Mouse (Mus musculus): ENCODE measurements around the gene Lce6a. TPM values are rescaled to one million over a fixed set of nuclear protein-coding genes. Genes with fewer than 3 reads are reported as not detected.

The Lce6a gene
- not detected in 2 replicates for polyA plus RNA-seq (2015; fragmentation: Nextera tagmentation; extraction: Ambion mirVana)

DNA sequence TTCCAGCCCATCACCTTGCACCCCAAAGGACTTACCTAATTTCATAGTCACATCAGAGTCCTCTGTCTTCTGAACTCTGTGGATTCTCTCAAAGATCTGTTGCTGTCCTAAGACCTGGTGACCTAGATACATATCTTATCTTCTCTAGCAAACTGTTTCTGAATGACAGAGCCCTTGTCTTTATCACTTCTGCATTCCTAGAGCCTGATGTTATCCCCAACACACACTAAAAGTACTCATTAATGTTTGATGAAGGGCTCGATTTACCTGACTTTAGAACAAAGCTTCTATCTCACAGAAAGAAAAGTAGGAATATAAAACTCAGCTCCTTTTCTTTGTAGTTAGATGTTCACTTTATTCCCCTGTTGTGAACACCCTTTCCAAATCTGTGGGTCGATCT lies at the start of gene Lce6a:
TSS of gene Lce6a (minus strand) at position 101 of the 400 bp plus-strand sequence.
- ATAC-seq = no peak
- H3K27me3 ChIP-seq = no peaks in the 10 kb centered on the region
- H3K9ac ChIP-seq (replicated peaks) = no peak within 1 kb of the TSS
- no peak within 1 kb of the TSS for H3K27ac ChIP-seq
- H3K9me3 ChIP-seq = no peaks in the 10 kb centered on the region
- no peaks in the 10 kb centered on the region for H3K4me1 ChIP-seq (replicated peaks)
- no peak within 1 kb of the TSS for H3K4me3 ChIP-seq (replicated peaks)
- WGBS = 82% methylated on average over 2 of the region's 2 CpGs
- no peaks in the 10 kb centered on the region for H3K36me3 ChIP-seq
- H3K4me2 ChIP-seq (replicated peaks) = no peak within 1 kb of the TSS

DNA sequence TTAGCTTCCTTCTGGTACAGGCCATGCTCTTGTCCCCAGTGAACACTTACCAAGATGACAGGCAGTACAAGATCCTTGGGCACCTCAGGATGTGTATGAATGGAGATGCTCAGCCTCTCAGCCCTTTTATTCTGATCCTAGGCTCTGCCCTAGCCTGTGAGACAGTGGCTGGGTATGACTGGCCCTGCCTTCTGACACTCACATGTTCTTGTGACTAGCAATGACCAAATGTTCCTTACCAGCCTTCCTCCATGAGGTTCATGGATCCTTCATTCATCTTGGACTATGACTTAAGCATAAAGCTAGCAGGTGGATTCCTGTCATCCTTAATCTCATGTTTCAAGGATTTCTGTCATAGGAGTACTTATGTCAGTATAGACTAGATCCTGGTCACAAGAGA lies 48.8 kb upstream of the Lce6a start, which contains the start of gene Lce1a2:
TSS of gene Lce1a2 (minus strand) at position 101 of the 400 bp plus-strand sequence.
- no peaks in the 10 kb centered on the region for H3K36me3 ChIP-seq
- H3K27me3 ChIP-seq = no peaks in the 10 kb centered on the region
- no peak for ATAC-seq
- no peaks in the 10 kb centered on the region for H3K4me1 ChIP-seq (replicated peaks)
- H3K27ac ChIP-seq = no peak within 1 kb of the TSS
- no peak within 1 kb of the TSS for H3K9ac ChIP-seq (replicated peaks)
- no peaks in the 10 kb centered on the region for H3K9me3 ChIP-seq
- no peak within 1 kb of the TSS for H3K4me2 ChIP-seq (replicated peaks)
- no peak within 1 kb of the TSS for H3K4me3 ChIP-seq (replicated peaks)

DNA sequence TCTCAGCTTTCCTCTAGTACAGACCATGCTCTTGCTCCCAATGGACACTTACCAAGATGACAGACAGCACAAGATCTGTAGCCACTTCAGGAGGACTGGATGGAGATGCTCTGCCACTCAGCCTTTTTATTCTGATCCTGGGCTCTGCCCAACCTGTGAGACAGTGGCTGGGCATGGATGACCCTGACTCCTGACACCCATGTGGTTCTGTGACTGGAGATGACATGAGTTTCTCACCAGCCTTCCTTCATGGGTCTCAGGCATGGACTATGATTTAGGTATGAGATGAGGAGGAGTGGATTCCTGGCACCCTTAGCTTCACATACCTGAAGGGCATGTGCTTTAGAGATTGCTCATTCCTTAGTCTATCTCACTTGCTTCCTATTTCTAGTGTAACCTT lies 35.4 kb upstream of the Lce6a start, which contains the start of gene Lce1b:
TSS of gene Lce1b (minus strand) at position 101 of the 400 bp plus-strand sequence.
- Histone ChIP-seq H3K4me1 (replicated peaks) (no peaks in the 10 kb centered on the region), H3K36me3 (no peaks in the 10 kb centered on the region), H3K4me3 (replicated peaks) (no peak within 1 kb of the TSS), H3K9ac (replicated peaks) (no peak within 1 kb of the TSS), H3K27ac (no peak within 1 kb of the TSS), H3K27me3 (no peaks in the 10 kb centered on the region), H3K9me3 (no peaks in the 10 kb centered on the region), H3K4me2 (replicated peaks) (no peak within 1 kb of the TSS)
- no peak for ATAC-seq

DNA sequence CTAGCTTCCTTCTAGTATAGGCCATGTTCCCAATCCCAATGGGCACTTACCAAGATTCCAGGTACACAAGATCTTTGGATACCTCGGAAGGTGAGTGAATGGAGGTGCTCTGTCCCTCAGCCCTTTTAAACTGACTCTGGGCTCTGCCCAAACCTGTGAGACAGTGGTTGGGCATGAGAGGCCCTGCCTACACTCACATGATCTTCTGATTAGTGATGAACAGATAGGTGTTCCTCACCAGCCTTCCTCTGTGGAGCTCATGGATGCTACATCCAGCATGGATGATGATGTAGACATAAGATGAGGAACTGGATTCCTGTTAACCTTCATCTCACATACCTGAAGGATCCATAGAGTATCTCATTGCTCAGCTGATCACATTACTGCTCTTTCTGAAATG lies 26.7 kb upstream of the Lce6a start, which contains the start of gene Lce1a1:
TSS of gene Lce1a1 (minus strand) at position 101 of the 400 bp plus-strand sequence.
- Histone ChIP-seq H3K27me3 (no peaks in the 10 kb centered on the region), H3K4me3 (replicated peaks) (no peak within 1 kb of the TSS), H3K9ac (replicated peaks) (no peak within 1 kb of the TSS), H3K36me3 (no peaks in the 10 kb centered on the region), H3K9me3 (no peaks in the 10 kb centered on the region), H3K4me1 (replicated peaks) (no peaks in the 10 kb centered on the region), H3K4me2 (replicated peaks) (no peak within 1 kb of the TSS), H3K27ac (no peak within 1 kb of the TSS)
- 92% methylated on average over 1 of the region's 1 CpGs for WGBS
- no peak for ATAC-seq

DNA sequence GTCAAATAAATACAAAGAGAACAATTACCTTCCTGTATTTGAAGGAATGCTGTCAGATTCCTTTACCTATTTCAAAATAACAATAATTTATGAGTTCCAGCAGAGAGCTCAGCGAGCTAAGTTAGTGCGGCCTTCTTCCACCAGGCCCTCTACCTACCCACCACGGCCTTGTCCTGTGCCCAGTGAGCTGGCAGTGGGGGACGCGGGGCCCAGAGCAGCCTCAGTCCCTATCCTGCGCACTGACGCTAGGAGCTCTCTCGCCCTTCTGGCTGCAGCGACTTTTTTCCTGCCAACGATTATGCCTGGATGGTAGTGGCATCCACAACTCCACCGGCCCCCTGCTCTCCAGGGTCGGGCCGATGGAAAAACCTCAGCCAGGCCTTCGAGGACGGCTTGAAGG lies 18.4 kb upstream of the Lce6a start:
- 93% methylated on average over 15 of the region's 15 CpGs for WGBS
- Histone ChIP-seq H3K4me3 (replicated peaks) (no peak overlapping the region), H3K27me3 (no peaks in the 10 kb centered on the region), H3K27ac (no peak overlapping the region), H3K9me3 (no peaks in the 10 kb centered on the region), H3K9ac (replicated peaks) (no peak overlapping the region), H3K4me1 (replicated peaks) (no peaks in the 10 kb centered on the region), H3K36me3 (no peaks in the 10 kb centered on the region), H3K4me2 (replicated peaks) (no peak overlapping the region)
- no peak for ATAC-seq

DNA sequence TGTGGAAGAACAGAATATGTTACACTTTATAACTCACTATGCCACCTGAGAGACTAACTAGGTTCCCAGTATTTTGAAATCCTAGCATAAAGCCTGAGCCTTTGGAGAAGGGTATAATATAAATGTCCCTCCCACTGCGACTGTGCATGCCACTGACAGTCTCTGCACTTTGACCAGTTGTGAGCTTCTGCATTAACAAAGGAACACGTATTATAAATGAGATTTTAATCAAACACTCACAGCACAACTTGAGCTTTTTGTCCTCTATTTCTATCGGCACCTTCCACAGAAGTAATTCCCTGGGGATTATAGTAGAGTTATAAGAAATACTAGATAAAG lies 17.2 kb upstream of the Lce6a start:
- H3K4me2 ChIP-seq (replicated peaks) = no peak overlapping the region
- no peaks in the 10 kb centered on the region for H3K27me3 ChIP-seq
- WGBS = 82% methylated on average over 3 of the region's 3 CpGs
- no peak overlapping the region for H3K27ac ChIP-seq
- no peaks in the 10 kb centered on the region for H3K4me1 ChIP-seq (replicated peaks)
- no peaks in the 10 kb centered on the region for H3K9me3 ChIP-seq
- no peak overlapping the region for H3K9ac ChIP-seq (replicated peaks)
- no peaks in the 10 kb centered on the region for H3K36me3 ChIP-seq
- H3K4me3 ChIP-seq (replicated peaks) = no peak overlapping the region
- no peak for ATAC-seq

DNA sequence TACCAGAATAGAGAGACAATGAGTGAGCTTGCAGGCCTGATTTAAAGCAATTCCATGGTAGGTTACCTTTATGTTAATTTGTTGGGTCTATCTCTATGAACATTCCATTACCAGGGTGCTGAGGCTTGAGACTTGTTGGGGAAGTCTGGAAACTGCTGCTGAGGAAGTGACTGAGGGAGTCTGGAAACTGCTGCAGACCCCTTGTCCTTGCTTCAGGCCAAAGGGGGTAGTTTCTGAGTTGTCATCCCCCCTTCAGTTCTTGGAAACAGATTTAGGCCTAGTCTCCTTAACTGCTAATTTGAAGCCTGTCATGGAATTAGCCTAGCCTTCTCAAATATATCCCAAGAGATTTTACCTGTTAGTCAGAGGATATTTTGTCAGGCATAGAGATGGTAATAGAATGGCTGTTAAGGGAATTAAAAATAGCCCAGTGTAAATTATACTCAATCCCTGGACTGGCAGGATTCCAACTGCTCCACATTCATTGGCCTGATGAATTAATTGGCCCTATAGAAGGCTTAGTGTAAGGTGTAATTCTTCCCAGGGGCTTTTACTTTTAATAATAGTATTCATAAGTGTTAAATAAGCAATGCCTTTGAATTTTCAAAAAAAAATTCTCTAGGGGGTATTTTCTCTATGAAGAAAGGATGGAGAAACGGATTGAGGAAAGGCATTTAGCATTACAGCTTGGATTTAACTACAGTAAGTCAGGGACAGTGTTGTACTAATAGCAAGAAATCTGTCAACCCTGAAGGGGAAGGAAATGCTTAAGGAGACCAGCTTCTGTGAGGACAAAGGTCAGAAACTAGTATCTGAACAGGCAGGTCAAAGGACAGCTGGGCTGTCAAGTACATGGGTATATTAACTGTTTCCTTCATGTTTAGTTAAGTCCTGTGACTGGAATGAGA lies 16.5 kb upstream of the Lce6a start:
- H3K9ac ChIP-seq (replicated peaks) = no peak overlapping the region
- no peak overlapping the region for H3K27ac ChIP-seq
- ATAC-seq = peak; percentile 79
- H3K4me2 ChIP-seq (replicated peaks) = no peak overlapping the region
- H3K4me1 ChIP-seq (replicated peaks) = no peaks in the 10 kb centered on the region
- no peaks in the 10 kb centered on the region for H3K27me3 ChIP-seq
- no peaks in the 10 kb centered on the region for H3K36me3 ChIP-seq
- no peak overlapping the region for H3K4me3 ChIP-seq (replicated peaks)
- WGBS = 16% methylated on average over 1 of the region's 1 CpGs
- H3K9me3 ChIP-seq = no peaks in the 10 kb centered on the region

DNA sequence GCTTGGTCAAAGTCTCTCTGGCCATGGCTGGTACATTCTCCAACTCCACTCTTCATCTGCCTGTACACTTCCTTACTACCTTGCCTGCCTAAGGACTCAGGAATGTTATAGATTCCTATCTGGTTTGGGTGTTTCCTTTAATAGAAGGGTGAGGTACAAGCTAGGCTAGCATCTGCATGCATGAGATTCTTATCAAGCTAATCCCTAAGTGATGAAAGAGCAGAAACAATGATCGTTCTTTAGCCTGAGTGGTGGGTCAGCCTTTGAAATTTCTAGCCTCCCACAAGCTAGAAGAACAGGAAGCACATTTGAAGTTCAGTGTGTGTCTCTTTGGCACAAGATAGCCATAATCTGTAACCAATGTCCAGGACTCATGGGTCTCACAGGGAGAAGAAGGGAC lies 11.7 kb downstream of the Lce6a start:
- Histone ChIP-seq H3K4me1 (replicated peaks) (no peaks in the 10 kb centered on the region), H3K4me3 (replicated peaks) (no peak overlapping the region), H3K27ac (no peak overlapping the region), H3K27me3 (no peaks in the 10 kb centered on the region), H3K36me3 (no peaks in the 10 kb centered on the region), H3K9me3 (no peaks in the 10 kb centered on the region), H3K9ac (replicated peaks) (no peak overlapping the region), H3K4me2 (replicated peaks) (no peak overlapping the region)
- no peak for ATAC-seq
- 65% methylated on average over 1 of the region's 1 CpGs for WGBS

DNA sequence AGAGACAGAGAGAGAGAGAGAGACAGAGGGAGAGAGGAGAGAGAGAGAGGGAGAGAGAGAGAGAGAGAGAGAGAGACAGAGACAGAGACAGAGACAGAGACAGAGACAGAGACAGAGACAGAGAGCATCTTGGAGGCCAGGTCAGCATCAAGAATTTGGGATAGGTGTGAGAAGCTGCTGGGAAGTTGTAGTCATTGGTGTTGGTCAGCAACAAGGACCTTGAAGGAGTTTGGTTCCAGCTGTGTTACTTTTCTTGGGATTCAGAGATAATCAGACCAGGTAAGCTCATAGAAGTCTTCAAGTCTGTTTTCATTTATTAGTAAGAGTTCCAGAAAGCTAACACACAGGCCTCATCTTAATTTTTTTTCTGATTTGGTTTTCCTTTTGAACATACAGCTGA lies 14.1 kb downstream of the Lce6a start, which contains the start of gene 2210017I01Rik:
TSS of gene 2210017I01Rik (minus strand) at position 101 of the 400 bp plus-strand sequence.
- H3K36me3 ChIP-seq = no peaks in the 10 kb centered on the region
- no peaks in the 10 kb centered on the region for H3K9me3 ChIP-seq
- no peak for ATAC-seq
- no peak within 1 kb of the TSS for H3K9ac ChIP-seq (replicated peaks)
- no peaks in the 10 kb centered on the region for H3K4me1 ChIP-seq (replicated peaks)
- no peak within 1 kb of the TSS for H3K27ac ChIP-seq
- H3K4me3 ChIP-seq (replicated peaks) = no peak within 1 kb of the TSS
- no peaks in the 10 kb centered on the region for H3K27me3 ChIP-seq
- H3K4me2 ChIP-seq (replicated peaks) = no peak within 1 kb of the TSS

DNA sequence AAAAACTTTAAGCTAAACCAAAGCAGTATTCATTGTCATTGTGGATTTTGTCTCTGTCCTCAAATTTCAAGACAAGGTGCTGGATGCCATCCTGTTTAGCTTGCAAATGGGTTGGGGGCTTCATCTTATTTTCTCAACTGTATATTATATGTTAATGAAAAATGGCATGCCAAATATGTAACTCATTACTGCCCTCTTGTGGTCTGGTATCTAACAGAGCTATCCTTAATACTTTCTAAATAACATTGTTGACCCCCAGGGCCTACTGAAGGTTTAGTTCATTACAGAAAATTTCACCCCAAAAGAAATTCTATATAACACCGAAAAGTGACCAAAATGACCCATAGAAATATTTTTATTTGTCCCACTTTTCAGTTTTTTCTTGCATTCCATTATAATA lies 19.3 kb downstream of the Lce6a start:
- Histone ChIP-seq H3K9ac (replicated peaks) (no peak overlapping the region), H3K36me3 (no peaks in the 10 kb centered on the region), H3K4me3 (replicated peaks) (no peak overlapping the region), H3K4me2 (replicated peaks) (no peak overlapping the region), H3K27ac (no peak overlapping the region), H3K27me3 (no peaks in the 10 kb centered on the region), H3K9me3 (0 out of 2 replicates have a peak, but pooled peaks cover 3% of the 10 kb centered on the region), H3K4me1 (replicated peaks) (no peaks in the 10 kb centered on the region)
- 51% methylated on average over 1 of the region's 1 CpGs for WGBS
- no peak for ATAC-seq

DNA sequence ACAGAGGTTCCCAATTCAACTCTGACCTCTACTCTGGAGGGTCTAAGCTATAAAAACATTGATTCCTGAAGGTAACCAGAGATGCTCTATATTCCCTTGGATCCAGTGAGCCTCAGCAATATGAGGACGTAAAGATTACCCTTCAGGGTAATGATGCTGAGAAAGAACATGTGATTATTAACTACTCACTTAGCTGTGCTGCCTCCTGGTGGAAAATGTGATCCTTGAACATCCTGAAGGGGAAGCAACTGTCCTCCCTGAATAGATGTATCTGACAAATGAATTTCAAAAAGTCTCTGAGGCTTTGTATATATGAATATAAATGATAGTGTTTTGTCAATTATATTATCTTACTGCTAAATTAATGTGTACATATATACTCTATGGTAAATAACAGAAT lies 21.0 kb downstream of the Lce6a start:
- H3K27me3 ChIP-seq = no peaks in the 10 kb centered on the region
- 58% methylated on average over 1 of the region's 1 CpGs for WGBS
- H3K4me3 ChIP-seq (replicated peaks) = no peak overlapping the region
- H3K27ac ChIP-seq = no peak overlapping the region
- no peak for ATAC-seq
- H3K36me3 ChIP-seq = no peaks in the 10 kb centered on the region
- no peak overlapping the region for H3K4me2 ChIP-seq (replicated peaks)
- no peaks in the 10 kb centered on the region for H3K4me1 ChIP-seq (replicated peaks)
- no peak overlapping the region for H3K9ac ChIP-seq (replicated peaks)
- H3K9me3 ChIP-seq = 0 out of 2 replicates have a peak, but pooled peaks cover 3% of the 10 kb centered on the region

DNA sequence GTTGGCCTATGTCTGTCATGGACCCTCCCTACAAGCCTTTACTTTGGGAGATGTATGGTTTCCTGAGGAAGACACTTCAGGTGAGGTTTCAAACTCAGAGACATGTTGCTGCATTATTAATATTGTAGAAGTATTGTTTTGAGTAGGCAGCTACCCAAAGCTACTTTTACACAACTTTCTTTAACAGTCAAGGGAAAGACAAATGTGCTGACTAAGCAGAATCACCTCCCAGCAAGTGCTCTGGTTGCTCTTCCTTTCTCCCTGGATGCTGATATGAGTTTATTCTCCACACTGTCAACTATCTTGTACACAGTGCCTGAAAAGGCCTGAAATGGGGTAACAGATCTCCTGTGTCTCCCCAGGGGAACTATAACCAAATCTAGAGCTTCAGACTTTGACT lies 21.5 kb downstream of the Lce6a start:
- H3K4me1 ChIP-seq (replicated peaks) = no peaks in the 10 kb centered on the region
- no peak overlapping the region for H3K9ac ChIP-seq (replicated peaks)
- no peak for ATAC-seq
- H3K9me3 ChIP-seq = 0 out of 2 replicates have a peak, but pooled peaks cover 3% of the 10 kb centered on the region
- H3K36me3 ChIP-seq = no peaks in the 10 kb centered on the region
- no peak overlapping the region for H3K4me3 ChIP-seq (replicated peaks)
- H3K4me2 ChIP-seq (replicated peaks) = no peak overlapping the region
- H3K27me3 ChIP-seq = no peaks in the 10 kb centered on the region
- H3K27ac ChIP-seq = no peak overlapping the region

All from midbrain, embryonic 13.5 days (tissue).